Mouse (Mus musculus): ENCODE measurements around the gene Nfib.
A peak's percentile ranks its signal among the peaks of the same experiment; 100 is the strongest.

Gene Nfib

DNA sequence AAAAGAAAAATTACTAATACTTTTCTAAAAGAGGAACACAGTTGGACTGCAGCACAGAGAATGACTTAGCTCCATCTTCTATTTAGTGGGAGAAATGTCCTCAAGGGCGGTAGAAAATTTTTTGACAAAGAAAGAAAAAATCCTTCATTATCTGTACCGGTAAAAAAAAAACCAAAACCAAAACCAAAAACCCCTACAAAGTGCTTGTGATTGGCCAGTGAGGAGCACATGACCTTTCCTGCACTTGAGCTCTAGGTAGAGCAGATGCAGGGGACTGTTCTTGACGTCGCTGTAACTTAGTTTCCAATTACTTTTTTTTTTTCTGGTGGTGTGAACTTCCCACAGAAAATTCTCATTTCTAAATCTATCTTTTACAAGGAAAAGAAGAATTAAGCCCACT is 384.5 kb downstream of the Nfib start:
- no peak for DNase-seq (ENCODE audit: extremely low spot score, low read depth, low spot score)

DNA sequence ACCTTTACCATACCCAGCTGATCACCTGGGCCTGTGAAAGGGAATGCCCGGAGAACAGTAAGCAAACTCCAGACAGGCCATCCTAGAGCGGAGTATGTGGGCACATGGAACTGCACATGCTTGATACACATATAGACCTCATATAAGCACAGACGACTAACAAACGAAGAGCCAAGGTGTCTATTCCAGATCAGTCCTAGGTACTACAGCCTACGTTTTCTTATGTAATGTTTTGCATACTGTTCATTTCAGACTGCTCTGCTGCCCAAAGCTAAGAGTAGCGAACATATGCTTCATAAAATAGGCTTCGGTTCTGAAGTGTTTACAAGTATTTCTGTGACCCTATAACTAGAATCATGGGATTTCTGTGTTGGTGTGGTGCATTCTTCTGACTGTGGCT is 386.2 kb downstream of the Nfib start:
- DNase-seq (ENCODE audit: extremely low spot score, low read depth, low spot score): no peak

DNA sequence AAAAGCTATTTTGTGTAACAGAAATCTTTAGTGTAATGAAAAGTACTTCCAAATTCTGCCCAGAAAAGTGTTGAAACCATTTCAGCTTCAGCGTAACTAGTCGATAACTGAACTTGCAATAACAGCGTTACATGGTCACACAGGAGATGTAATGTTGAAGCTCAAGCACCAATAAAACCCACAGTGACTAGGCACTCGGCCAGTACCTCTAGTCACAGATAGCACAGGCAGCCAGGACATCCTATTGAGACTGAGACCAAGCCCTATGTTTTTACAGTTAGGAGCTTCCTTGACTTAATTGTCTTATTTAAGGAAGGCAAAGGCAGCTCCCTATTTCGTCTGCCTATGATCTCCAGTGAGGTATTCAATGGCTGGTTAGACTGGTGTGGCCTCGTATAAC is 389.4 kb downstream of the Nfib start:
- DNase-seq (ENCODE audit: extremely low spot score, low read depth, low spot score): no peak

GRCm38 (mm10) chr4:82315710-82316109 is 389.8 kb downstream of the Nfib start:
- no peak for DNase-seq (ENCODE audit: extremely low spot score, low read depth, low spot score)

- DNase-seq (ENCODE audit: extremely low spot score, low read depth, low spot score): no peak
Observed at GRCm38 (mm10) chr4:82310924-82311734, 394.4 kb downstream of the Nfib start.

- no peak for DNase-seq (ENCODE audit: extremely low spot score, low read depth, low spot score)
Observed at GRCm38 (mm10) chr4:82306045-82306444, 399.5 kb downstream of the Nfib start.

DNA sequence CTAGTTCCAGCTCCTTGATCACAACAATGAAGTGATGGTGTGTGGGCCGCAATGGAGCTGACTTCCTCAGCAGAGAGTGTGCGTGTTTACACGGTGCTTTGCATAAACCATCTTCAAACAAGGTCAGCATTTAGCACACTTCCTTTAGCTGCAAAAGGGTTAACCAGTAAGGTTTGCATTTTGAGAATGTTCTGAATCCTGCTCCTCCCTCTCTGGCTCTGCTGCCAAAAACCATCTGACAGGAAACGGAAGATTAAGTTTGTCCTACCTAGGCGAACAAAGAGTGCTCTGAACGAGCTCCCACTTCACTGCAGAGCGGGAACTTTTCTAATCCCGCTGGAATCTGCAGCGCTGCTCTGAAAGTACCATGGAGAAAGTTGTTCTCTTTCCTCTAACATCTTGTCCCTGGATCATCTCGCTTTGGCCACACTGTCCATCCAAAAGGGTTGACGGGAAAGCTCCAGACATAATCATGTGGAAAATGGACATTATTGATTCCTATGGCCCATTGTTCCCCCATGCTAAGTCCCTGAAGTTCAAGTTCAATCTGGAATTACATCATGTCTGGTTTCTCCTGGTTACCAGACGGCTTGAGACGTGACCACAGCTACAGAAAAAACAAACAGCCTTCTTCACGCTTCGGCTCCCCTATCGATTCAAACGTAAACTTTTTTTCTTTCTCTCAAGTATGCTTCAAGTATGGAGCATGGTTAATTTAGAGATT is 401.2 kb downstream of the Nfib start:
- DNase-seq (ENCODE audit: extremely low spot score, low read depth, low spot score): peak; percentile 70

- DNase-seq (ENCODE audit: extremely low spot score, low read depth, low spot score): no peak
Observed at GRCm38 (mm10) chr4:82303362-82303900, 402.1 kb downstream of the Nfib start.

DNA sequence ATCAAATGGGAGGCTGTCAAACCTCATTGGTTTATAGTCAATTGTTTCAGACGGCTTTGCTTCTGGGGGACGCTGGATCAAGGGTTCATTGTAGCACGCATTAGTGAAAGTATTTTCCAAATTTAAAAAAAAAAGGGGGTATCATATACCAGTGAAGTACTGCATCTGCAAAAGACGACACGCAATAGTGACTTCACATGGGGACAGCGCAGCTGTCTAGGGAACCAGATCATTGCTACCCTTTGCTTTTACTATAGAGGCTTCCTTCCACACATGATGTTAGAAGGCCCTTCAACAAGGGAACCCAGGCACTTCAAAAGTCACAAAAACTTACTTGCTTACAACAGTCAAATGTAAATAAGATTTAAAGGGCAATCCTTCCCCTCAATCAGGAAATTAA is 402.6 kb downstream of the Nfib start:
- DNase-seq (ENCODE audit: extremely low spot score, low read depth, low spot score): no peak

GRCm38 (mm10) chr4:82298606-82299005 is 406.9 kb downstream of the Nfib start:
- DNase-seq (ENCODE audit: extremely low spot score, low read depth, low spot score): no peak

DNA sequence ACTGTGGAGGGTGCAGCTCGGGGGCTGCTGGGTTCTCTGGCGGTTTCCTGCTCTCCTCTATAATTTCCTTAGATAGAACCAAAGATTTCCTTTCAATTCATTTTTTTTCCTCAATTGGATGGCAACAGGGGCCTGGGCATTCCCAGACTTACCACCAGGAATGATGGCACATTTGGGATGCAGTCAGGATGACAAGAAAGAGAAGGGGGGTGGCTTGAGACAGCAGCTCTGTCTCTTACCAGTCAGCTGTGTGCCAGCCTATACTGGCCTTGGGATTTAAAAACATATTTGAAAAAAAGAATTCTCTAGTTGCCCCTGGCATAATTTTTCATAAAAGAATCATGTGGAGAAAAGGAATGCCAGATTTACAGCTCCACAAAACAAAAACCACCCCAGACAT is 408.0 kb downstream of the Nfib start:
- DNase-seq (ENCODE audit: extremely low spot score, low read depth, low spot score): no peak

GRCm38 (mm10) chr4:82294066-82294465 is 411.5 kb downstream of the Nfib start:
- DNase-seq (ENCODE audit: extremely low spot score, low read depth, low spot score): no peak

DNA sequence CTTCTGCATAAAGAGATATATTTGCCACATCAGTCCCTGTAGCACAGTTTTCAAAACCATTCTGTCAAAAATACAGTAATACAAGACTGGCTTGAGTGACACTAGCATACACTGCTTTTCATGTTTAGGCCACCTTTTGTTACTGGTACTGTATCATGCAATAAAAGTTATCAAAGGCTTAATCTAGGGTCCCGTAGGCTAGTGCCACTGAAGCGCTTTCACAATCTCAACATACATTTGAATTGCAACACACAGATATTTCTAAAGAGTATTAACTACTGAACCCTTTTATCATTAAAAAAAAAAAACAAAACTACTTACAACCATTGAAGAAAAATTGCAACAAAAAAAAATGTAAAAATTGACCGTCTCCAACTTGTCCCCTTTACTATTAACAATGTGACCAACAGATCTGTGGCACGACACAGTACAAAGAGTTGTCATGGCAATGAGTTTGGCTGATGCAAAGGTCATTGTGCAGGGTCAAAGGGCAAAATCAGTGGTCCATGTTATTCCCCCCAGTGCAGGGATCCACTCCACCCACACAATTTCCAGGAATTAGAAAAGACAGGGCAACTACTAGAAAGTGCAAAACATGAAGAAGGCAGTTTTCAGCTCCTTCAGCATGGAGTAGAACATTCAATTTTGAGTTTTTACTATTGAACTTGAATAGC is 414.2 kb downstream of the Nfib start:
- DNase-seq (ENCODE audit: extremely low spot score, low read depth, low spot score): no peak

DNA sequence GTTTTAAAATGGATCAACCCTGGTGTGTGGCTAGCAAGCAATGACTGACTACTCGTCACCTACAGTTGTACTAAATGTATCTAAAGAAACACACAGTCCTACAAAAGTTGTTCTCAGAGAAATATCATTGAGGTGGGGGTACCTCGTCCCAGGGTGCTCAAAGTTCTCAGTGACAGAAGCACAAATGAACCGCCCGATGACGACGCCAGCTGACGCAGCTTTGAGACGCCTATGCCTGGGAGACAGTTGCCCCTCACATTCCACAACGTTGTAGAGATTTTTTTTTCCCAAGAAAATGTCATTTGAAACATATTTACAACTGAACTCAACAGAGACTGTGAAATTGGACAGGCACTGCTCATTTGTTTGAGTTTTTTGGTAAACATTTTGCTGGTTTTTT is 414.9 kb downstream of the Nfib start:
- no peak for DNase-seq (ENCODE audit: extremely low spot score, low read depth, low spot score)

DNA sequence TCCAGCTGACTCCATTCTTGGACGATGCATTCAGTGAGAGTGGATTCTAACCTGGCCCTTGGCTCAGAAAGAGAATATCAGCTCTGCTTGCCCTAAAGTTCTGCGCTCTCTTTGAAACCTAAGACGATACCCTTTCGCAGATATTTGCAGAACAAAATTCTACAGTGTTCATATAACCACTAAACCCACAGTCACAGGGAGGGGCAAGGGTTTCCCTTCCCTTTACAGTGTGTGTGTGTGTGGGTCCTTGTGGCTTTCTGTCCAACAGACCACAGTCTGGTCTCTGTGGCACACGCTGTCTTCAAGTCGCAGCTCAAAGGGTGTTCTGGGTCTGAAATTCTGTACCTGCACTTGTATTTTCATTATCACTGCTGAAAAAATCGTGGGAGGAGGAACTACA is 416.0 kb downstream of the Nfib start:
- no peak for DNase-seq (ENCODE audit: extremely low spot score, low read depth, low spot score)

DNA sequence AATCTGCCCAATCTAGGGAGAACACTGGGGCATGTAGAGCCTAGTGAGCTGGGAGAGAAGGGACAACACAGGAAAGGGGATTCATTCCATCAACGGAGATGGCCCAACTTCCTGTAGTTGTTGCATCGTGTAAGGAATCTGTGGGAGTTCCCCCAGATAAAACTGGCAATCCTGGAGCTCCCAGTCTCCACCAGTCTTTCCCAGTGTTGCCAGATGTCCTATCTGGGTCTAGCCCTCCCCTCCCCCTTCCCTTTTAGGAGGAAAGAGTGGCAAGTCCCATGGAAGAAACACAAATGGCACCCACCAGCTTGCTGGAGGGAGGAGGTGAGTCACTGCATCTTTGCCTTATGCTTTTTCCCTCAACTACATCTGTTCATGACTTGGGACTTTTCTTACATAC is 417.4 kb downstream of the Nfib start:
- no peak for DNase-seq (ENCODE audit: extremely low spot score, low read depth, low spot score)

- DNase-seq (ENCODE audit: extremely low spot score, low read depth, low spot score): no peak
Observed at GRCm38 (mm10) chr4:82287454-82287853, 418.1 kb downstream of the Nfib start.

- DNase-seq (ENCODE audit: extremely low spot score, low read depth, low spot score): no peak
Observed at GRCm38 (mm10) chr4:82286931-82287330, 418.6 kb downstream of the Nfib start.

DNA sequence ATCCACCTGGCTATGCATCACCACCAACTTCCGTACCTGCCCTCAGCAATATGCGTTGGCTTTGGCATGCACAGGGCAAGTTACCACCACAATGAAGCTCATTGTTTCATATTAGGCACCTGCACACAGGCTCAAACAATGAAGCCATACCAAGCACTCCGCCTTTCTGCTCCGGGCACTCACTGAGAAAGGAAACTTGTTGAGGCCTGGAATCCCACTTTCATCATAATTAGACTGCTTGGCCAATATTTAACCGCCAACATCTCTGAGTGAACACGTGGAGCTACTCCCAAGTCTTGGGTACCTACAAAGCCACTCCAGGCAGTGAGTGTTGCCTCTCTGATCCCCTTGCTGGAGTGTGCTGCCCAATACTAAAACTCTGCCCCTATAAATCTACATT is 422.0 kb downstream of the Nfib start:
- DNase-seq (ENCODE audit: extremely low spot score, low read depth, low spot score): no peak

- DNase-seq (ENCODE audit: extremely low spot score, low read depth, low spot score): no peak
Observed at GRCm38 (mm10) chr4:82275996-82276395, 429.6 kb downstream of the Nfib start.

GRCm38 (mm10) chr4:82273049-82273754 is 432.3 kb downstream of the Nfib start:
- DNase-seq (ENCODE audit: extremely low spot score, low read depth, low spot score): no peak

All from hindlimb bud, embryonic 11.5 days (tissue).